Mouse (Mus musculus) activated CD4-positive, CD25-positive, alpha-beta regulatory T cell, adult 9 weeks (primary cell): ENCODE results near the gene Snx29. TPM values are rescaled to one million over a fixed set of nuclear protein-coding genes. Genes with fewer than 3 reads are reported as not detected.

Experiments used
- polyA plus RNA-seq: library from polyadenylated mRNA; unstranded; fragments of 100-300 nt; shearing (Covaris generic); gene quantifications from one replicate; pipeline ENCODE4 v1.2.1, GENCODE M21; 2017

Snx29 gene
- 15.9 TPM for polyA plus RNA-seq

DNA sequence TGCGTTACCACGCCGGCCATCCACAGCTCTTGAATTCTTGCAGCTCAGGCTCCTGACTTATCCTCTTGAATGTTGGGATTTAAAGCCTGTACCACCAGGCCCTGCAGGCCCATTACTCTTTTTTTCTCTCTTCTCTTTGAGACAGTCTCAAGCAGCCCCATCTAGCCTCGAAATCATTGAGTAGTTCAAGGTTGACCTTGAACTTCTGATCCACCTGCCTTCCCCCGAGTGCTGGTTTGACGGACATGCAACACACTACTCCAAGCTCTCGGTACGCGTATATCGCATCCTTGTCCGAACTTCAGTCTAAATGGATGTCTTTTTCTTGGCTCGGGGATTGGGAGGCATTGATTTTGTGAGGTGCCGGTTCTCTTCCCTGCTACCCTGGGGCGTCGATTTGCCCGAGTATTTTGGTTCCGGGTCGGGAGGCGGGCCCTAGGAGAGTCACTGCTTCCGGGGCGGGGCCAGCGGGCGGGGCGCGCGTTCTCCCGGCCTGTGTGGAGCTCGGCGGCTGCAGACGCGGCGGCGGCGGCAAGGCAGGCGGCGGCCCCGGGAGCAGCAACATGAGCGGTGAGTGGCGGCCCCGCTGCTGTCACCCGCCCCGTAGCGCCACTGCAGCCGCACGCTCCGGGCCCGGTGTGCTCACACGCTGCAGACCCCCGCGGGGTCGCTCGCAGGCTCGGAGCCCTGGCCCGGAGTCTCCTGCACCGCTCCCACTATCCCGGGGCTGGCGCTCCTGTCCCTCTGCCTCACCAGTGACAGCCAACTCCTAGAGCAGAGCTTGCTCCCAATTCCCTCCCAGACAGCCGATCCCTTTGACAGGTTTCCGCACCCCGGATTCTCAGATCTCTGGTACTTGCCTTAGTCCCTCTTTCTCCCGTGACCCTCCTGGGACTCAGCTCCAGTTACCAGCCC is at the start of gene Snx29:
Snx29 (plus strand) TSS at position 500 of the 915 bp plus-strand sequence.

DNA sequence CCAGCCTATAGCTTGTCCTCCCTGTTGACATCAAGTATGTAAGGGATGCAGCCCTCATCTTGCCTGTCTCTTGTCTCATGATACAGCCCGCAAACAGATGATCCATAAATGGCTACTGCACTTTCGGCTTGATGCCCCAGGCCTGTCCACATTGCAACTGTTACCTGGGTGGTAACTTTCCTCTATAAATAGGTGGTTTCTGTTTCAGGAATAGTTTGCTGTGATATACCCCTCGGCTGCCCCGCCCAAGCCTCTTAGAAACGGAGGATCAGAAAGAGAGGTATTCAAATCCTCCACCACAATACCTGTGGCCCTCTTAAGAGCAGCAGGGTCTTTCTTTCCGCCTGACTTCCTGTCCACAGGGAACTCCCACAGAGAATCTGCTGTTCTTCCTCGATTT is 9.2 kb upstream of the Snx29 start, which contains the start of gene Tnfrsf17:
Tnfrsf17 (plus strand) TSS at position 301 of the 400 bp plus-strand sequence.

Other genes with a start within 250 kb of the Snx29 start
- gene Txndc11, start 188.3 kb upstream of the Snx29 start, polyA plus RNA-seq = 9.1 TPM
- 404 TPM for gene Zc3h7a, start 146.5 kb upstream of the Snx29 start, polyA plus RNA-seq
- 172 TPM for gene Rsl1d1, start 119.6 kb upstream of the Snx29 start, polyA plus RNA-seq
- gene Gspt1, start 68.6 kb upstream of the Snx29 start, polyA plus RNA-seq = 23.9 TPM
- gene Tnfrsf17, start 9.1 kb upstream of the Snx29 start, polyA plus RNA-seq = not detected